Mouse (Mus musculus) liver, adult (tissue): Measurements from ENCODE around the gene Rpap2.

Experiments used
- GATA4 ChIP-seq: IDR thresholded peaks from 2 replicates; pipeline ENCODE4 v1.6.1; 2014; ENCODE audit warnings: mild to moderate bottlenecking, low read length; ENCODE audit not compliant: insufficient replicate concordance

Rpap2 gene

DNA sequence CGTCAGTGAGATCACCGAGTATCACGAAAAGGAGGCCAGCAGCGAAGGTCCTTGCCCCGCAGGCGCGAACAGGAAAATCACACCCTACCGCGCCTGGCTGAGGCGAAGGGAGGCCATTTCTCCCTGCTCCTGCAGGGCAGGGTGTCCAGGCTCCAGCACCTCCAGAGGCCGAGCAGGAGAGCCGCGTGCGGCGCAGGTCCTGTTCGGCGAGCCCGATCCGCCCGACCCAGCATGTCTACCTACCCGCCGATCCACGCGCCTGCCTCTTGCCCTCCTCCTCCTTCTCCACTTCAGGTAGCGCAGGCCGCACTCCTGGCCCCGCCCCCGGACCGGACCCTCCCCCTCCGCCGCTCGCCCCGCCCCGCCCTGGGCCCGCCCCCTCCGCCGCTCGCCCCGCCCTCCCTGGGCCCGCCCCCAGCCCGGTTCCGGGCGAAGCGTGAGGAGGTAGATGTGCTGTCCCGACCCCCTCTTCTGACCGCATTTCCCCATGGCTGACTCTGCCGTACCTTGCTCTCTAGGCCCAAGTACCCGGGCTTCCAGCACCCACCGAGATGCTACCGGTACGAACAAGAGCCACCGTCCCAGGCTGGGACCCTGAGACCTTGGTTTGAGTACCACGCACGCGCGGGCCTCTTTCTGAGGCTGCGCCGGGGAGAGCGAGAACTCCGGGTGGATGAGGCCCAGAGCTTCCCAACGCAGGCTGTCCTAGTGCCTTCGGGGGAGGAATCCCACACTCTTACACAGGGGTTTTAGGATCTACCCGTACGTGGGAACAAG is at the start of gene Rpap2, which contains the start of gene Glmn:
Gene Rpap2, plus strand, starts transcription at position 73 of the 777 bp plus-strand sequence.
Gene Glmn, minus strand, starts transcription at position 588 of the 777 bp plus-strand sequence.
- TF ChIP-seq GATA4: no peak

DNA sequence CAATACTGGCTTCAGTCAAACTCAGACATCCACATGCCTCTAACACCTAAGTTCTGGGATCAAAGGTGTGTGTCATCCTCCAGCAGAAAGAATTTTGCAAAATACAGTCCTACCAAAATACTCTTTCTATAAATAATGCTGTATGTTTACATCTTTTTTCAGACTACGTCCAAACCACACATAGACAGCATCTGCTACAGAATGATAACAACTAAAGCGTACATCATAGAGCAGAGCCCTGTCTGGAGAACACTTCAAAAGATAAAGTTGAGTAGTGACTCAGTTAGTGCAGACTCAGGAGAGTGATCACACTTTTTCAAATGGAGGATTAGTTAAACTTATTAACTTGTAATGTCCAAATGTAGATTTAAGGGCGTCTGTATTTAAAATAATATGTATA is 49.2 kb upstream of the Rpap2 start:
- TF ChIP-seq GATA4: no peak

DNA sequence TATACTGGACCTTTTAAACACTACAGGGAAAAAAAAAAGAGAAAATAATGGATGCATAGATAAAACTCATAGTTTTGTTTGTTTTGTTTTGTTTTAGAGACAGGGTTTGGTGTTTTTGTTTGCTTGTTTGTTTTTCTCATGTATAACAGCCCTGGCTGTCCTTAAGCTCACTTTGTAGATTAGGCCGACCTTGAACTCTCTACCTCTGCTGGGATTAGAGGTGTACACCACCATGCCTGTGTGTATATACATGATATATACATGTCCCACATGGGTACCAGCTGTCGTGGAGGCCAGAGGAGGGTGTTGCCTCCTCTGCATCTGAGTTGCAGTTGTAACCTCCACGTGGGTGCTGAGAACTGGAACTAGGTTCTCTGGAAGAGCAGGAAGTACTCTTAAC is 48.7 kb upstream of the Rpap2 start:
- TF ChIP-seq GATA4: no peak

DNA sequence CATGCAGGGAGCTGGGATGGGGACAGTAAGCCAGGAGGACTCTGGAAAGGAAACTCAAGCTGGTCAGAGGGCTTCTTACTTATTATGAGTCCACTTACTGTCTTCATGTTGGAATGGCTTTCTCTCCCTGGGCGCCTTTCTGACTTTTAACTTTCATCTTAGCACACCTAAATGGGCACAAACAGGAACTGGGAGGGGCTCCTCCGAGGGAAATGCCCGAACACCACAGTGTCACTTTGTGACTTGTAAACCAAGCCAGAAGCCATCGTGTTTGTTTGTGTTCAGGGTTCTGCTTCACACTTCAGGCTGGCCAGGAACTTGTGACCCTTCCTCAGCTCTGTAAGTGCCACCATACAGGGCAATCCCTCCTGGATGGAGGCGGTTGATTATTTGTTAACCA is 42.8 kb upstream of the Rpap2 start:
- TF ChIP-seq GATA4: no peak

DNA sequence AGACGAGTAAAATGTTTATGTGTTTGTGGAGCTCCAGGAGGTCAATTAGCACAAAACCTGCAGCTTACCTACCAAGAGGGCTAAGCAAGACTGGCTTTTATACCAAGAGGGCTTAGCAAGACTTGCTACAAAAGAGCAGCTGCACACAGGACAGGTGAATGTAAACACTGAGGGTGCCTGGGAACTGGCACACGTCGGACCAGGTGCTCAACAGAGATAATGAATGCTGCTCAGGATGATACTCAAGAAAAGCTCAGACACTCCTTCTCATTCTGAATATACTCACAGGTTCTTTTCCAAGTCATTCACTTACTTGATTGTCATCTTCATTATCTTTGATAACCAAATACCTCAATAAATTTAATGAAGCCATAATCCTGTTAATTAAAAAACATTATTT is 40.2 kb upstream of the Rpap2 start:
- TF ChIP-seq GATA4: no peak

DNA sequence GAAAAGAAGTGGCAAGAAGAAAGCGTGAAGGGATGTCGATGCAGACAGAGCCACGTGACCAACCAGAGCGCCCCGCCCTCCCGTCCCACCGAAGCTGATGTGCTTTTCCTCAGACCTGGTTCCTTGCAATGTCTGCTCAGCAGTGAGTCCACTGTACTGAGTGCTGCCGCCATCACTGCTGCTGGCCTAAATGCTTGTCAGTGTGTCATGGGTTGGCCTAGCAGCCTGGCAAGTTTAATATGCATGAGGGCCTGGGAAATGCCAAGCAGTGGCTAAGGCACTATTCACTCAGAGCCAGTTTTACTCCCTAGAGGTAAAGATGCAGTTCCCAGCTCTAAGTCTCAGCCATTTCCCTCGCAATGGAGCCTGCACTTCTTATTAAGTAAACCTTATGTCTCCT is 28.0 kb upstream of the Rpap2 start:
- no peak for TF ChIP-seq GATA4

DNA sequence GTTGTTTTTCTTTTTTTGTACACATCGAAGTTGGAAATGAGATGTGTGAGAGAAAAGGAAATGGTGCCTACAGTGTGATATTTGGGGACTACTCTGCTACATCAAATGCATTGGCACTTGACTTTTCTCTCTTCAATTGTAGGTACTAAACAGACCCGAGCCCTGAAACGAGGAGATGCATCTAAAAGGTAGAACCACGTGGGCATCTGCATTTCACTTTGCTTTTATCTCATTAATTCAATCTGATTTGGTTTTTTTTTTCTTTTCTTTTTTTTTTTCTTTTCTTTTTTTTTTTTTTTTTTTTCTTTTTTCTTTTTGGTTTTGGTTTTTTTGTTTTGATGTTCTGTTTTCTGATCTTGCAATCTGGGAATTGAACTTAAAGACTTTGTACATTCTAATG is 1.2 kb downstream of the Rpap2 start:
- TF ChIP-seq GATA4: no peak

DNA sequence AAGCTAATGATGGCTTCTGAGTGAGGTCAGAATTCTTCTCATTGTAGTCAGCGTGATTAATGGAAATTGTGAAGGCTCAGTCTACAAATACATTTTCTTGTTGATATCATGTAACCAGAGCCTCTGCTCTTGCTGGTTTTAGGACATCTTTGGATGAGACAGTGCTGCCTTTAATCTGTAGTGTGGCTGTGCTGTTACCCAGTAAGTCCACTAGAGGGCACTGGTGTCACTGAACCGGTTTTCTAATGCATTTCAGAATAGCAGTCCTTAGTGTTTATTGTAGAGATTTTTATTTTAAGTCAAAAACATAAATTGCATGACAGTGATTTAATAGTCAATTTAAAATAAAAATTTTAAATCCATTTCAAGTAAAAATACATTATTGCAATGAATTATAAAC is 14.1 kb downstream of the Rpap2 start:
- no peak for TF ChIP-seq GATA4

DNA sequence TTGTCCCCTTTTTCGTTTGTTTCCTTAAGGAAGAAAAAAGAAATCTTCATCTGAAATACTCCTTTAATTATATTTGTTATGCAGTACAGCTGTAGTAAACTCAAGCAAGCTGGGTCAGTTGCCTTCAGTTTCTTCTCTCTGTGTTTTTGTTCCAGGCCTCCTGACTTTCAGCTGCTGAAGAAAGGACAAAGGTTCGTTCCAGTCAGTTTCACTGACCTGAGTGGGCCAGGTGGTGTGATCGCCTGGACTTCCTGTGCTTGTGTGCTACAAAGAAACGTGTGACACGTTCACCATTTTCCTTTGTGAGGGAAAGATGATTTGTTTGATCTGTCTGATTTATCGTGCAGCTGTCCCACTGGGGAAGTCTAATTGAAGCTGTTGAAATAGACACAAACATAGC is 20.8 kb downstream of the Rpap2 start:
- TF ChIP-seq GATA4: no peak

DNA sequence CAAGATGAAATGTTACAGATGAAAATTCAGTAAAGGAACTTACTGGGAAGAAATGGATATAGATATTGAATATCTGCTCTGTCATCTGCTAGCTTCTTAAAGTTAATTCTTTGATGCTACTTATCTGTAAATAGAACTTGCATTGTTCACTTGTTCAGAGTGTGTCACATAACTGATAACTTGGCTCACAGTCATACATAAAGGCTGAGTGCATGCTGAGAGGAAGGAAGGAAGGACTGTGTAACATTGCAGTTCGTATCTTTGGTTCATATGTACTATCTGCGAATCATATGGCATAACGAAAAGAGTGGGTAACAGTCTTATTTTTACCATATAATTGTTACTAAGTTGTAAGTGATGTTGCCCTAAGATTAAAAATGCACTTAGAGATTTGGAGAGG is 24.2 kb downstream of the Rpap2 start:
- TF ChIP-seq GATA4: no peak

DNA sequence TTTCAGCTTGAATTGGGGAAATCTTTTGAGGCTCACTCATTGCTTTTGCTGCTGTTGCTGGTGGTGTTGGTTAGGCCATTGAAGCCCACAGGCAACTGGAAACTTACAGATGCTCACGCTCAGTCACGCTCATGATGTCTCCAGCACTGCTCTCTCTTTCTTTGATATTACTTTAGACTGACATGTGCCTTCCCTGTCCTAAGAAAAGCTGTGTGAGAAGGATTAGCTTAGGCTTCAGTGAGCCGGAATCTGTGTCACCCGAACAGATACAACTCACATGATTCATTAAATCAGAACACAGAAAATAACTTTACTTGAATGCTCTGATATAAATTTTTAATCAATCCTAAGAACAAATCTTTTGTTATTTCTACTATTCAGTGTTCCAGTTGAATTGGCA is 36.5 kb downstream of the Rpap2 start:
- TF ChIP-seq GATA4: no peak

DNA sequence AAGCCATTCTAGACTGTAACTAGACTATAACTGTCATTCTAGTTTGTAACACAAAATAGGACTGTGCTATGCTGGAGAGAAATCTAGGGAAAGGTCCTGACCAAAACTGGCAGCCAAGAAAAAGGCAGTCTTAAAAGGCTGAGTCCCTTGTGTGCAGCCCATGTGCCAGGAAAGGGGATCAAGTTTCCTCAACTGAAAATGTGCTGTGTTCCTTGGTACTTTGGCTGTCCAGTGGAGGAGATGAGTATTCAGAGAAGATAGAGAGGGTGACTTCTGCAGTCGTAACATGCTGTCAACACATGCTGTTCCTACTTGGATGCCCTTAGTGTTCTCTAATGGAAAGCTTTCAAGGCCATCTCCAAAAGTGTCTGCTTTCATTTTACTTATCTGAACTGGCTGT is 39.9 kb downstream of the Rpap2 start:
- TF ChIP-seq GATA4: no peak

DNA sequence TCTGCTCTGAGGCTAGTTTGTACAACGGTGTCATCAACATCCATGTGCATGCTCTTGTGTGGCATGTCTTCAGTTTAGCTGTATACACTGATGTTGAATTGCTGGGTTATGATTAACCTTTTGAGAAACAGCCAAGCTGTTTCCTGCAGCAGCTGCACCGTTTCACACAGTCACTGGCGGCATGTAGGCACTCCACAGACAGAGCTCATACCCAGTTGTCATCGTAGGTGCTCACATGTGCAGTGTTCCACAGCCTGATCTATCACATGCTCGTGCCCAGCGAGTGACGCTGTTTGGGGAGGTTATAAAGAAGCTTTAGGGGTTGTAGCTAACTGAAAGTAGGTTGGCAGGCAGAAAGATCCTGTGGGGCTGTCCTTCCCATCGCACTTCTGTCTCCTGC is 41.2 kb downstream of the Rpap2 start:
- TF ChIP-seq GATA4: no peak

DNA sequence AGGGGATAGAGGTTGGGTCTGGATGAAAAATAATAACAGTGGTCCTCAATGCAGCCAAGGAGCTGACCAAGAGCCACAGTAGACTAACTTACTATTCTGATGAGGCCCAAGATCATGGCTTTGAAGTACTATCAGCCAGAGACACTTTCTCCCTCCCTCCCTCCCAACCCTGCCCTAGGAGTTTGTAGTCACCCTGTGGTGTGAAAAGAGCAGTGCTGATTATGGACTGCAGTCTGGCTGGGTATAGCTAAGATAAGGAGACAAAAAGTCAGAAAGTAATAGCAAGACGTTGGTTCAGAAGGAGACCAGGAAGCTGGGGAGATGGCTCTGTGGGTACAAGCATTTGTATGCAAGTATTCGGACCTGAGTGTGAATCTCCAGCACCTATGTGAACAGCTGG is 47.4 kb downstream of the Rpap2 start:
- no peak for TF ChIP-seq GATA4

DNA sequence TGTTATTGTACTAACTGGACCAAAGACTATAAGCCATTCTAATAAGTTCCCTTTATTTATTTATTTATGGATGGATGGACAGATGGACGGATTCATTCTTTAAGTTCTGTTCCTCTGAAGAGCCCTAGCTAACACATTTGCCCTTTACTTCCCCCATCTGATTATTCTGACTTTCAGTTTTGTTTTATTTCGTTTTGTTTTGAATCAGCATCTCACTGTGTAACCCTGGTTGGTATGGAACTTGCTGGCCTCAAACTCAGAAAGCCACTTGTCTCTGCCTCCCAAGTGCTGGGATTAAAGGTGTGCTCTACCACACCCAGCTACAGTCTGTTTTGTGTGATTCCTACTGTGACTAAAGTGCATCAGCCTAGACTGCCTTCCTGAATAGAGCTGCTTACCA is 48.8 kb downstream of the Rpap2 start:
- no peak for TF ChIP-seq GATA4

DNA sequence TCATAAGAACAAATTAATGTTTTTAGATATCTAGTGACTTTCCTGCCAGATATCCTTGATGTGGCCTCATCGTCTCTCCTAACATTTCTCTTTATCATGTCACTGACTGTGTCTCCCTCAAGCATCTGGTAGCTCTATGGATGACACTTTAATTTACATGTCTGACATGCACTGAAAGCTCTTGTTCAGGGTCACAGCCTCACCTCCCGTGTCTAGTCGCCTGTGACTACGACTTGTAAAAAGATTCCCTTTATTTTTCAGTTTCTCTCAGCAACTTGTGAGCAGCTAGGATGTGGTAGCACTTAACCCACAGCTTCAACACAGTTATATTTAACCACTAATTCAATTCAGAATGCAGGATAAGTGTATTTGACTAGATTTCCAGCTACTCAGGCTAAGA is 50.4 kb downstream of the Rpap2 start:
- TF ChIP-seq GATA4: no peak

DNA sequence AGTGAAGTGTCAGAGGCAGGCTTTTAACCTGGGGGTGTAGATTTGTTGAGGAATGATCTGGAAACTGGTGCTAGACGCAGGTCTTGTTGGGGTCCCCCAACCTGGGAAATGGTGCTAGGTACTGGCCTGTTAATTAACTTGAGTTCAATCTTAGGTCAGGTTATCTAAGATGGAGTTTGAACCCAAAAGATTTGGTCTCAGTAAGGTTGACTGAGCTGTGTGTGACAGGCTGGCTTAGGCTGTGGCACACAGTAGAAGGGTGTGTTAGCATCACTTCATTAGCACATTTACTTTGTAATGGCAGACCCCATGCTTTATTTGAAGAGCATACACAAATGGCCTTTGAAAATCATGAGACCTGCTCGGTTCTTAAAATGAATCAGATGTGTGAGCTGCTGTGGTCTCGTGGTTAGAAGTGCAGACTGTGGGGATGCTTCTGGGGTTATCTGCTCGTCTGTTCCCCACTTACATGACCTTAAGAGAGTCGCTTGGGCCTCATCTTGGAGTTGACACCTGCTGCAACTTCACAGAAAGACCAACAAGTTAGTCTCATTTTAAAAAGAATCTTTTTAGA is 51.5 kb downstream of the Rpap2 start:
- no peak for TF ChIP-seq GATA4

DNA sequence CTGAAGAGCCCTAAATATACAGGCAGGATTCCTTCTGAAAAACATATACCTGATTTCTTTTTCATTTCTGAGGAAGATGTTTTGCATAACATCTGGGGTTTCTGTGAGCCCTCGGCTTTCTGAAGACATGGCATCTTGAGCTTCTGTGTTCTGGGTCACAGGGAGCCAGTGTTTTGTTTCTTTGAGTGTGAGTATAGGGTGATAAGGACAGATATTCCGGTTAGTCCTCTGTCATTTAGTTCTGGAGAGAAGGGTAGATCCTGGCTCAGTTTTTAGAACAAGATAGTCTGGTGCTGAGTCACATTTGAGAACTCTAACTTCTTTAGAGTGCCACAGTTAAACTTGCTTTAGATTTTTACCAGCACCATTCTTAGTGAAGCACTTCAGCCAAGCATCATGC is 52.5 kb downstream of the Rpap2 start:
- TF ChIP-seq GATA4: no peak

DNA sequence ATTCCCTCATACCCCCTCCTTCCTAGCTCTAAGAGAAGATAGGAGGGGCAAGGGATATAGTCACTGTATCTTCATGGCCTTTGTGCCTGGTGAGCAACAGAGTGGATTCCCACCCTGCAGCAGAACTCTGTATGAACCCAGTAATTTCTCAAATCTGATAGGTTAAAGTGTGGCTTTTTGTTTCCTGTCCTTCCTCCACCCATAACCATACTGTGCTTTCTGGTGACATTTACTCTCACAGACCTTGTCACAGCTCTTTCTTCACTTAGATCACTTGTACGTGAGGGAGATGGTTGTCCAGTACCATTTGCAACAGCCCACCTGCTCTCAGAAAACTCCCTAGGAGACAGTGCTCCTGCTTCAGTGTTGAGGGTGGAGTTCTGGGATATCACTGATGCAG is 53.3 kb downstream of the Rpap2 start:
- no peak for TF ChIP-seq GATA4
